Mouse (Mus musculus) stomach, postnatal 0 days (tissue): ENCODE measurements around the gene Elmo2.

Experiments
- CTCF ChIP-seq: IDR thresholded peaks from 2 replicates; pipeline ENCODE4 v1.5.1; 2016; ENCODE audit warnings: antibody characterized with exemption, low read depth, mild to moderate bottlenecking, moderate library complexity
- EP300 ChIP-seq: optimal IDR thresholded peaks from 2 replicates; pipeline ENCODE3; 2016; ENCODE audit warnings: antibody characterized with exemption

GRCm38 (mm10) chr2:165311577-165311976 lies 14.7 kb downstream of the Elmo2 start:
- TF ChIP-seq CTCF (no peak), EP300 (no peak)
